Comparison of ENCODE assay signal across 15 mouse cellular contexts in the genomic region with DNA sequence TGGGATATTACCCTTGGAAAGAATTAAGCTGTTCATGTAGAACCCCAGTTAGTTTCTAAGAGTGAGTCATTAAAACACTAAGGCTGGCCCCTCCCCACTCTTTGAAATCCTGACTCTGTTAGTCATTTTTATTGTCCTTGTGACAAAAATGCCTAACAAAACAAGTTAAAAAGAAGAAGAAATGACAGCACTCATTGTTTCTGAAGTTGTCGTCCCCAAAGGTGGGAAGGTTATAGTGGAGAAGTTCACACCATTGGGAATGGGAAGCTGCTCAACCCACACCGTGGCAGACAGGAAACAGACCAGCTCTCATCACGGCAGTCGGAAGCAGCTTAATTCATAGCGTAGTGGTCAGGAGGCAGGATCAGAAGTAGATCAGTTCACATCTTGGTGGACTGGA.
"Had no signal": no experiment of that assay in that cellular context is flagged by ENCODE, and none has a peak within 500 bp of the region (broad histone marks: within the 10 kb centered on the region; RNA-seq: fewer than 3 reads in every experiment).

No protein-coding gene starts in this region.

- H3K27me3 ChIP-seq: liver, embryonic 15.5 days; lung, embryonic 15.5 days; neural tube, embryonic 12.5 days; stomach, embryonic 15.5 days had no signal

- DNase-seq: liver, postnatal 0 days; lung, adult 2 months; lung, postnatal 14 days; lung, postnatal 36 days; midbrain, embryonic 14.5 days; right cerebral cortex, postnatal 14 days; thymus, adult 2 months; thymus, postnatal 25 days; thymus, postnatal 4 days had no signal

- H3K4me1 ChIP-seq: liver, embryonic 15.5 days; lung, embryonic 15.5 days; neural tube, embryonic 12.5 days; stomach, embryonic 15.5 days had no signal

- ATAC-seq: liver, postnatal 0 days; lung, postnatal 0 days had no signal

- H3K9me3 ChIP-seq: liver, embryonic 15.5 days; lung, embryonic 15.5 days; midbrain, embryonic 12.5 days; neural tube, embryonic 12.5 days; stomach, embryonic 15.5 days had no signal

- H3K4me3 ChIP-seq: liver, embryonic 15.5 days; lung, embryonic 15.5 days; midbrain, embryonic 12.5 days; neural tube, embryonic 12.5 days; stomach, embryonic 15.5 days had no signal

- H3K36me3 ChIP-seq: liver, embryonic 15.5 days; lung, embryonic 15.5 days; midbrain, embryonic 12.5 days; neural tube, embryonic 12.5 days; stomach, embryonic 15.5 days had no signal
